Comparison of ENCODE assay signal across 8 mouse cellular contexts in genomic region chr14:99298385-99299021, GRCm38 (mm10). TPM values are rescaled to one million over a fixed set of nuclear protein-coding genes. Genes with fewer than 3 reads are reported as not detected.
DNase-seq lines count a peak whose midpoint lies in the region; ATAC-seq and TF ChIP-seq lines count a peak whose summit lies in the region.

TSS of gene Klf5 (plus strand) at chr14:99298691.

- DNase-seq in MEL (ENCODE audit: low read depth, low spot score) = peak; percentile 97
- DNase-seq in cerebellum, adult 18-20 months = peak; percentile 69 to 78
- peak; percentile 88 for DNase-seq in heart, postnatal 25 days (ENCODE audit: low spot score)
- DNase-seq in layer of hippocampus, adult 11-12 months (ENCODE audit: low spot score) = peak; percentile 89
- DNase-seq in liver, postnatal 0 days = peak; percentile 92

- peaks cover 0 to 12% of the 10 kb centered on the region in 2 experiments; a peak in 2 of 4 replicates for H3K36me3 ChIP-seq in MEL (ENCODE audit: control insufficient read depth in 1 of 2, insufficient read depth in 2 of 2, low read length in 2 of 2)
- H3K36me3 ChIP-seq in forebrain, embryonic 16.5 days (ENCODE audit: control insufficient read depth, insufficient read depth) = 0 out of 2 replicates have a peak, but pooled peaks cover 3% of the 10 kb centered on the region
- no peaks in the 10 kb centered on the region for H3K36me3 ChIP-seq in liver, postnatal 0 days (replicated peaks; ENCODE audit: insufficient read depth, low read length)
- no peaks in the 10 kb centered on the region for H3K36me3 ChIP-seq in neural tube, embryonic 14.5 days (ENCODE audit: control insufficient read depth, insufficient read depth, low read length)
- no peaks in the 10 kb centered on the region for H3K36me3 ChIP-seq in testis, adult 2 months (ENCODE audit: control insufficient read depth, insufficient read depth, low read length)

- no peak for TF ChIP-seq RAD21 in MEL (IDR thresholded peaks at IDR 0.05; ENCODE audit: low read depth, low read length)

- no peak for TF ChIP-seq EP300 in MEL (IDR thresholded peaks at IDR 0.05; ENCODE audit: low read depth in 1 of 2, low read length in 2 of 2)
- TF ChIP-seq EP300 in liver, postnatal 0 days (IDR thresholded peaks at IDR 0.05; ENCODE audit: low read depth) = no peak

- H3K27ac ChIP-seq in MEL (ENCODE audit: control insufficient read depth, low read depth, low read length) = peak within 1 kb of the TSS; percentile 42; the same call in 1 of the 2 replicates
- no peak within 1 kb of the TSS; the same call in 1 of the 2 replicates for H3K27ac ChIP-seq in forebrain, embryonic 16.5 days (ENCODE audit: low read length)
- H3K27ac ChIP-seq in liver, postnatal 0 days (ENCODE audit: low read depth) = peak within 1 kb of the TSS; percentile 49; the same call in 1 of the 2 replicates
- H3K27ac ChIP-seq in neural tube, embryonic 14.5 days (ENCODE audit: low read depth, low read length) = no peak within 1 kb of the TSS
- H3K27ac ChIP-seq in testis, adult 2 months (ENCODE audit: control insufficient read depth, insufficient read depth, low read depth, low read length) = no peak within 1 kb of the TSS

- peak within 1 kb of the TSS; percentile 96 for H3K4me2 ChIP-seq in forebrain, embryonic 16.5 days (ENCODE audit: low read length)
- peak within 1 kb of the TSS; percentile 99 for H3K4me2 ChIP-seq in liver, postnatal 0 days (ENCODE audit: low read depth, low read length)
- H3K4me2 ChIP-seq in neural tube, embryonic 14.5 days (ENCODE audit: low read depth, low read length) = peak within 1 kb of the TSS; percentile 95

- no peaks in the 10 kb centered on the region for H3K27me3 ChIP-seq in MEL (ENCODE audit: control insufficient read depth in 1 of 2, insufficient read depth in 2 of 2, low read length in 2 of 2)
- H3K27me3 ChIP-seq in forebrain, embryonic 16.5 days (replicated peaks; ENCODE audit: control insufficient read depth, insufficient read depth, low read length) = peaks cover 10% of the 10 kb centered on the region; the same call in 1 of the 2 replicates
- H3K27me3 ChIP-seq in liver, postnatal 0 days (ENCODE audit: insufficient read depth, low read length) = peaks cover 15% of the 10 kb centered on the region
- H3K27me3 ChIP-seq in neural tube, embryonic 14.5 days (ENCODE audit: control insufficient read depth, insufficient read depth, low read length) = peaks cover 9% of the 10 kb centered on the region
- no peaks in the 10 kb centered on the region for H3K27me3 ChIP-seq in testis, adult 2 months (ENCODE audit: control insufficient read depth, insufficient read depth, low read length)

- H3K4me1 ChIP-seq in MEL (ENCODE audit: control insufficient read depth in 1 of 2, insufficient read depth in 2 of 2, low read length in 2 of 2) = peaks cover 5 to 12% of the 10 kb centered on the region in 2 experiments; a peak in 3 of 4 replicates
- H3K4me1 ChIP-seq in forebrain, embryonic 16.5 days (replicated peaks; ENCODE audit: control insufficient read depth, insufficient read depth, low read length) = peaks cover 11% of the 10 kb centered on the region
- peaks cover 21% of the 10 kb centered on the region for H3K4me1 ChIP-seq in liver, postnatal 0 days (ENCODE audit: insufficient read depth)
- 0 out of 2 replicates have a peak, but pooled peaks cover 7% of the 10 kb centered on the region for H3K4me1 ChIP-seq in neural tube, embryonic 14.5 days (ENCODE audit: control insufficient read depth, insufficient read depth, low read length)
- peaks cover 5% of the 10 kb centered on the region for H3K4me1 ChIP-seq in testis, adult 2 months (ENCODE audit: control insufficient read depth, insufficient read depth, low read length)

- H3K79me2 ChIP-seq in MEL (ENCODE audit: control insufficient read depth, insufficient read depth, low read length, poor library complexity) = peaks cover 7% of the 10 kb centered on the region; the same call in 1 of the 2 replicates

- no peak for TF ChIP-seq CTCF in MEL (IDR thresholded peaks at IDR 0.05 in 2 of 3, conservative IDR thresholded peaks at IDR 0.05 in 1 of 3; ENCODE audit: control insufficient read depth in 1 of 3, insufficient read depth in 1 of 3, low read depth in 2 of 3, low read length in 3 of 3, poor library complexity in 1 of 3, severe bottlenecking in 1 of 3)
- TF ChIP-seq CTCF in liver, postnatal 0 days (IDR thresholded peaks at IDR 0.05; ENCODE audit: low read depth) = no peak
- TF ChIP-seq CTCF in testis, adult 2 months (IDR thresholded peaks at IDR 0.05; ENCODE audit: control insufficient read depth, insufficient read depth, insufficient replicate concordance, low read depth, low read length) = no peak

- no peaks in the 10 kb centered on the region for H3K9me3 ChIP-seq in MEL (replicated peaks; ENCODE audit: insufficient read depth, low read length)
- no peaks in the 10 kb centered on the region for H3K9me3 ChIP-seq in forebrain, embryonic 16.5 days (ENCODE audit: control insufficient read depth, low read length)
- no peaks in the 10 kb centered on the region for H3K9me3 ChIP-seq in liver, postnatal 0 days (ENCODE audit: low read length)
- no peaks in the 10 kb centered on the region for H3K9me3 ChIP-seq in neural tube, embryonic 14.5 days (ENCODE audit: control insufficient read depth, low read length)

- under 1% methylated on average over 50 of the region's 67 CpGs for WGBS in forebrain, embryonic 16.5 days
- WGBS in liver, postnatal 0 days (ENCODE audit: insufficient replicate concordance) = under 1% methylated on average over 40 of the region's 67 CpGs
- WGBS in neural tube, embryonic 14.5 days = under 1% methylated on average over 39 of the region's 67 CpGs

- TF ChIP-seq POLR2A in MEL (IDR thresholded peaks at IDR 0.05; ENCODE audit: control insufficient read depth in 1 of 2, insufficient read depth in 1 of 2, low read depth in 1 of 2, low read length in 2 of 2, poor library complexity in 1 of 2) = peak; percentile 46 to 77
- no peak for TF ChIP-seq POLR2A in testis, adult 2 months (IDR thresholded peaks at IDR 0.05; ENCODE audit: control insufficient read depth, low read depth, low read length)

- H3K9ac ChIP-seq in MEL (ENCODE audit: control insufficient read depth, low read depth, low read length, poor library complexity, severe bottlenecking) = peak within 1 kb of the TSS; percentile 85
- peak within 1 kb of the TSS; percentile 71 for H3K9ac ChIP-seq in forebrain, embryonic 16.5 days (replicated peaks; ENCODE audit: low read depth, low read length)
- H3K9ac ChIP-seq in liver, postnatal 0 days (replicated peaks) = peak within 1 kb of the TSS; percentile 73
- H3K9ac ChIP-seq in neural tube, embryonic 14.5 days (replicated peaks; ENCODE audit: low read depth, low read length) = peak within 1 kb of the TSS; percentile 63

- intact Hi-C loops in heart, postnatal 25 days (cut with DNase I) = loop anchor here (5.0 kb wide), 1 partner anchor 156 kb away; no protein-coding TSS in a partner anchor

- peak; percentile 99 for ATAC-seq in forebrain, embryonic 16.5 days
- ATAC-seq in liver, postnatal 0 days = peak; percentile 96
- ATAC-seq in neural tube, embryonic 14.5 days (ENCODE audit: low read depth) = peak; percentile 98

- peak within 1 kb of the TSS; percentile 88 to 96 for H3K4me3 ChIP-seq in MEL (ENCODE audit: control insufficient read depth in 1 of 2, insufficient read depth in 1 of 2, low read depth in 2 of 2, low read length in 2 of 2)
- H3K4me3 ChIP-seq in forebrain, embryonic 16.5 days (replicated peaks; ENCODE audit: low read length) = peak within 1 kb of the TSS; percentile 82
- H3K4me3 ChIP-seq in liver, postnatal 0 days (ENCODE audit: low read depth, low read length) = peak within 1 kb of the TSS; percentile 75
- H3K4me3 ChIP-seq in neural tube, embryonic 14.5 days (ENCODE audit: low read depth, low read length) = peak within 1 kb of the TSS; percentile 70
- H3K4me3 ChIP-seq in testis, adult 2 months (ENCODE audit: control insufficient read depth, low read depth, low read length) = peak within 1 kb of the TSS; percentile 87

TF ChIP-seq in MEL, 35 proteins besides CTCF, POLR2A, EP300 and RAD21 (continues in another document):
- TF ChIP-seq BHLHE40 (IDR thresholded peaks at IDR 0.05; ENCODE audit: borderline replicate concordance, low read depth, low read length) = no peak
- peak; percentile 63; the same call in 1 of the 2 replicates for TF ChIP-seq HCFC1 (IDR thresholded peaks at IDR 0.05; ENCODE audit: low read depth, low read length)
- no peak for TF ChIP-seq MYB (IDR thresholded peaks at IDR 0.05; ENCODE audit: low read depth, low read length)
- peak; percentile 66 for TF ChIP-seq TCF12 (IDR thresholded peaks at IDR 0.05; ENCODE audit: low read depth, low read length)
- TF ChIP-seq POLR2AphosphoS5 (IDR thresholded peaks at IDR 0.05; ENCODE audit: borderline replicate concordance, low read depth, low read length) = no peak
- no peak for TF ChIP-seq JUND (IDR thresholded peaks at IDR 0.05; ENCODE audit: low read depth, low read length)
- peak; percentile 67 for TF ChIP-seq SIN3A (IDR thresholded peaks at IDR 0.05; ENCODE audit: low read length)
- TF ChIP-seq ZNF384 (IDR thresholded peaks at IDR 0.05; ENCODE audit: low read depth, low read length) = no peak
- peak; percentile 80 for TF ChIP-seq TBP (IDR thresholded peaks at IDR 0.05; ENCODE audit: low read depth, low read length)
- no peak for TF ChIP-seq TAL1 (IDR thresholded peaks at IDR 0.05; ENCODE audit: low read length)
- peak; percentile 50; the same call in 1 of the 2 replicates for TF ChIP-seq E2F4 (IDR thresholded peaks at IDR 0.05; ENCODE audit: borderline replicate concordance, low read depth, low read length)
- no peak for TF ChIP-seq RCOR1 (IDR thresholded peaks at IDR 0.05; ENCODE audit: low read depth, low read length)
- TF ChIP-seq ZKSCAN1 (IDR thresholded peaks at IDR 0.05; ENCODE audit: low read depth, low read length) = no peak
- no peak for TF ChIP-seq ETS1 (IDR thresholded peaks at IDR 0.05; ENCODE audit: low read depth, low read length)
- peak; percentile 63 for TF ChIP-seq MXI1 (IDR thresholded peaks at IDR 0.05; ENCODE audit: low read depth, low read length)
- no peak for TF ChIP-seq KAT2A (conservative IDR thresholded peaks at IDR 0.05; ENCODE audit: low read depth, low read length)
- TF ChIP-seq MAFK (IDR thresholded peaks at IDR 0.05; ENCODE audit: borderline replicate concordance, low read depth, low read length) = no peak
- no peak for TF ChIP-seq ZC3H11A (IDR thresholded peaks at IDR 0.05; ENCODE audit: low read depth, low read length)

RNA-seq across cellular contexts. Expression of gene Klf5, which starts in this region (rescaled TPM):
- total RNA-seq in MEL (2012; rRNA removed) = 0.69 and 0.92 TPM in 2 replicates
- polyA plus RNA-seq in MEL (2012; ENCODE audit: insufficient read depth in 1 of 2, insufficient read length in 2 of 2, low read depth in 1 of 2, low replicate concordance in 2 of 2, missing spikeins in 1 of 2) = 1 to 10 TPM in 1 of 2 experiments, not detected in 1; 3.9 TPM
- 5.1 and 5.5 TPM in 2 replicates for polyA plus RNA-seq in forebrain, embryonic 16.5 days (2015; fragmentation: Nextera tagmentation; extraction: Ambion mirVana)
- total RNA-seq in heart, postnatal 25 days (2021) = 1 to 10 TPM; 1.1 TPM
- polyA plus RNA-seq in liver, postnatal 0 days (2015; fragmentation: Nextera tagmentation; extraction: Ambion mirVana) = 2.0 and 2.6 TPM in 2 replicates
- 3.4 and 6.4 TPM in 2 replicates for polyA plus RNA-seq in neural tube, embryonic 14.5 days (2014; fragmentation: Nextera tagmentation; extraction: Ambion mirVana)
- polyA plus RNA-seq in testis, adult 2 months (2012; rRNA removed) = 15.4 and 16.5 TPM in 2 replicates

Comparison
In these comparisons a context has a peak if more than half of its experiments do, and no peak if none do; other contexts are left out.
1. H3K27ac ChIP-seq: peak in MEL (single experiment) and liver, postnatal 0 days (single experiment); none in forebrain, embryonic 16.5 days (single experiment), neural tube, embryonic 14.5 days (single experiment) and testis, adult 2 months (single experiment).
2. Peak in every context shown above with its lines, with median percentiles within 50 percentile points of each other: DNase-seq, H3K4me3 ChIP-seq, H3K9ac ChIP-seq, ATAC-seq and H3K4me2 ChIP-seq.